Mouse (Mus musculus): Measurements from ENCODE around the gene Phactr3. TPM values are rescaled to one million over a fixed set of nuclear protein-coding genes. Genes with fewer than 3 reads are reported as not detected.
"Not testable (repeated sequence)": the region's sequence is repeated elsewhere in the genome, so short reads cannot be mapped to it uniquely, and the experiment has no call there.

Gene Phactr3
- polyA plus RNA-seq (2014; fragmentation: Nextera tagmentation; extraction: Ambion mirVana): 62.5 and 79.2 TPM in 2 replicates

GRCm38 (mm10) chr2:178118801-178119560 lies at the start of gene Phactr3:
TSS of gene Phactr3 (plus strand) at chr2:178118975.
- peak within 1 kb of the TSS; percentile 49 for H3K9ac ChIP-seq (replicated peaks; ENCODE audit: low read length)
- no peaks in the 10 kb centered on the region for H3K9me3 ChIP-seq (ENCODE audit: control insufficient read depth, low read length)
- under 1% methylated on average over 44 of the region's 45 CpGs for WGBS
- H3K4me2 ChIP-seq (ENCODE audit: low read length): peak within 1 kb of the TSS; percentile 89
- H3K4me3 ChIP-seq (replicated peaks; ENCODE audit: low read depth, low read length): peak within 1 kb of the TSS; percentile 44
- peaks cover 5% of the 10 kb centered on the region; the same call in 1 of the 2 replicates for H3K27me3 ChIP-seq (ENCODE audit: control insufficient read depth, insufficient read depth, low read length)
- H3K27ac ChIP-seq (replicated peaks; ENCODE audit: low read depth, low read length): no peak within 1 kb of the TSS
- peak; percentile 56 for DNase-seq
- H3K4me1 ChIP-seq (ENCODE audit: control insufficient read depth, insufficient read depth, low read length): peaks cover 5% of the 10 kb centered on the region; the same call in 1 of the 2 replicates
- peak; percentile 46; the same call in 1 of the 2 replicates for ATAC-seq (ENCODE audit: low FRiP score, low TSS enrichment)
- no peaks in the 10 kb centered on the region for H3K36me3 ChIP-seq (ENCODE audit: control insufficient read depth, insufficient read depth, low read length)

GRCm38 (mm10) chr2:178078166-178078717 lies 40.5 kb upstream of the Phactr3 start, which contains the start of gene Zfp931:
TSS of gene Zfp931 (minus strand) at chr2:178078476.
- peak within 1 kb of the TSS; percentile 36 for H3K4me3 ChIP-seq (replicated peaks; ENCODE audit: low read depth, low read length)
- ATAC-seq (ENCODE audit: low FRiP score, low TSS enrichment); H3K27me3 ChIP-seq (ENCODE audit: control insufficient read depth, insufficient read depth, low read length); DNase-seq; H3K9ac ChIP-seq (replicated peaks; ENCODE audit: low read length); H3K36me3 ChIP-seq (ENCODE audit: control insufficient read depth, insufficient read depth, low read length); H3K4me1 ChIP-seq (ENCODE audit: control insufficient read depth, insufficient read depth, low read length); H3K27ac ChIP-seq (replicated peaks; ENCODE audit: low read depth, low read length); H3K9me3 ChIP-seq (ENCODE audit: control insufficient read depth, low read length): not testable (repeated sequence)
- no CpG with 5 or more reads among the region's 14 CpGs for WGBS
- H3K4me2 ChIP-seq (ENCODE audit: low read length): peak within 1 kb of the TSS; percentile 48

- Histone ChIP-seq H3K4me1 (ENCODE audit: control insufficient read depth, insufficient read depth, low read length) (no peaks in the 10 kb centered on the region), H3K27me3 (ENCODE audit: control insufficient read depth, insufficient read depth, low read length) (no peaks in the 10 kb centered on the region), H3K4me2 (ENCODE audit: low read length) (no peak overlapping the region), H3K9ac (replicated peaks; ENCODE audit: low read length) (no peak overlapping the region), H3K36me3 (ENCODE audit: control insufficient read depth, insufficient read depth, low read length) (no peaks in the 10 kb centered on the region), H3K27ac (replicated peaks; ENCODE audit: low read depth, low read length) (no peak overlapping the region), H3K9me3 (ENCODE audit: control insufficient read depth, low read length) (no peaks in the 10 kb centered on the region), H3K4me3 (replicated peaks; ENCODE audit: low read depth, low read length) (no peak overlapping the region)
- no peak for ATAC-seq (ENCODE audit: low FRiP score, low TSS enrichment)
- no peak for DNase-seq
These were observed 29.2 kb upstream of the Phactr3 start for GRCm38 (mm10) chr2:178089586-178089985.

GRCm38 (mm10) chr2:178098021-178098420 lies 20.8 kb upstream of the Phactr3 start:
- H3K4me3 ChIP-seq (replicated peaks; ENCODE audit: low read depth, low read length): no peak overlapping the region
- ATAC-seq (ENCODE audit: low FRiP score, low TSS enrichment) (no peak), DNase-seq (peak; percentile 75)
- no peaks in the 10 kb centered on the region for H3K27me3 ChIP-seq (ENCODE audit: control insufficient read depth, insufficient read depth, low read length)
- no peak overlapping the region for H3K27ac ChIP-seq (replicated peaks; ENCODE audit: low read depth, low read length)
- H3K4me2 ChIP-seq (ENCODE audit: low read length): no peak overlapping the region
- 4% methylated on average over 2 of the region's 2 CpGs for WGBS
- H3K36me3 ChIP-seq (ENCODE audit: control insufficient read depth, insufficient read depth, low read length): no peaks in the 10 kb centered on the region
- no peaks in the 10 kb centered on the region for H3K4me1 ChIP-seq (ENCODE audit: control insufficient read depth, insufficient read depth, low read length)
- no peak overlapping the region for H3K9ac ChIP-seq (replicated peaks; ENCODE audit: low read length)
- no peaks in the 10 kb centered on the region for H3K9me3 ChIP-seq (ENCODE audit: control insufficient read depth, low read length)

- DNase-seq (peak; percentile 80), ATAC-seq (ENCODE audit: low FRiP score, low TSS enrichment) (peak; percentile 78)
- WGBS: 15% methylated on average over 7 of the region's 7 CpGs
- Histone ChIP-seq H3K4me2 (ENCODE audit: low read length) (no peak overlapping the region), H3K27me3 (ENCODE audit: control insufficient read depth, insufficient read depth, low read length) (no peaks in the 10 kb centered on the region), H3K4me1 (ENCODE audit: control insufficient read depth, insufficient read depth, low read length) (no peaks in the 10 kb centered on the region), H3K9ac (replicated peaks; ENCODE audit: low read length) (no peak overlapping the region), H3K4me3 (replicated peaks; ENCODE audit: low read depth, low read length) (no peak overlapping the region), H3K9me3 (ENCODE audit: control insufficient read depth, low read length) (no peaks in the 10 kb centered on the region), H3K27ac (replicated peaks; ENCODE audit: low read depth, low read length) (no peak overlapping the region), H3K36me3 (ENCODE audit: control insufficient read depth, insufficient read depth, low read length) (no peaks in the 10 kb centered on the region)
These were observed 16.8 kb upstream of the Phactr3 start for GRCm38 (mm10) chr2:178101957-178102356.

- no peaks in the 10 kb centered on the region for H3K9me3 ChIP-seq (ENCODE audit: control insufficient read depth, low read length)
- WGBS: 22% methylated on average over 12 of the region's 12 CpGs
- peak; percentile 55; the same call in 1 of the 2 replicates for ATAC-seq (ENCODE audit: low FRiP score, low TSS enrichment)
These were observed 829 bp upstream of the Phactr3 start for GRCm38 (mm10) chr2:178117946-178118345.

GRCm38 (mm10) chr2:178119561-178120355 lies 983 bp downstream of the Phactr3 start:
- Histone ChIP-seq H3K4me3 (replicated peaks; ENCODE audit: low read depth, low read length) (peak overlapping the region; percentile 44), H3K27ac (replicated peaks; ENCODE audit: low read depth, low read length) (no peak overlapping the region), H3K4me1 (ENCODE audit: control insufficient read depth, insufficient read depth, low read length) (peaks cover 5% of the 10 kb centered on the region; the same call in 1 of the 2 replicates), H3K9me3 (ENCODE audit: control insufficient read depth, low read length) (no peaks in the 10 kb centered on the region), H3K9ac (replicated peaks; ENCODE audit: low read length) (no peak overlapping the region), H3K27me3 (ENCODE audit: control insufficient read depth, insufficient read depth, low read length) (peaks cover 5% of the 10 kb centered on the region; the same call in 1 of the 2 replicates), H3K4me2 (ENCODE audit: low read length) (peak overlapping the region; percentile 89), H3K36me3 (ENCODE audit: control insufficient read depth, insufficient read depth, low read length) (no peaks in the 10 kb centered on the region)
- 22% methylated on average over 19 of the region's 19 CpGs for WGBS
- DNase-seq: no peak
- ATAC-seq (ENCODE audit: low FRiP score, low TSS enrichment): no peak

More at GRCm38 (mm10) chr2:178117946-178118345, 829 bp upstream of the Phactr3 start:
- peaks cover 5% of the 10 kb centered on the region; the same call in 1 of the 2 replicates for H3K4me1 ChIP-seq (ENCODE audit: control insufficient read depth, insufficient read depth, low read length)
- peak; percentile 86 for DNase-seq
- no peak overlapping the region for H3K27ac ChIP-seq (replicated peaks; ENCODE audit: low read depth, low read length)
- peaks cover 5% of the 10 kb centered on the region; the same call in 1 of the 2 replicates for H3K27me3 ChIP-seq (ENCODE audit: control insufficient read depth, insufficient read depth, low read length)
- H3K9ac ChIP-seq (replicated peaks; ENCODE audit: low read length): no peak overlapping the region
- no peaks in the 10 kb centered on the region for H3K36me3 ChIP-seq (ENCODE audit: control insufficient read depth, insufficient read depth, low read length)
- no peak overlapping the region for H3K4me3 ChIP-seq (replicated peaks; ENCODE audit: low read depth, low read length)
- H3K4me2 ChIP-seq (ENCODE audit: low read length): no peak overlapping the region

- no peak overlapping the region for H3K27ac ChIP-seq (replicated peaks; ENCODE audit: low read depth, low read length)
- no peaks in the 10 kb centered on the region for H3K9me3 ChIP-seq (ENCODE audit: control insufficient read depth, low read length)
- peaks cover 5% of the 10 kb centered on the region; the same call in 1 of the 2 replicates for H3K4me1 ChIP-seq (ENCODE audit: control insufficient read depth, insufficient read depth, low read length)
- H3K27me3 ChIP-seq (ENCODE audit: control insufficient read depth, insufficient read depth, low read length): peaks cover 5% of the 10 kb centered on the region; the same call in 1 of the 2 replicates
- H3K36me3 ChIP-seq (ENCODE audit: control insufficient read depth, insufficient read depth, low read length): no peaks in the 10 kb centered on the region
- DNase-seq (no peak), ATAC-seq (ENCODE audit: low FRiP score, low TSS enrichment) (no peak)
- H3K4me3 ChIP-seq (replicated peaks; ENCODE audit: low read depth, low read length): no peak overlapping the region
- H3K4me2 ChIP-seq (ENCODE audit: low read length): no peak overlapping the region
- no peak overlapping the region for H3K9ac ChIP-seq (replicated peaks; ENCODE audit: low read length)
These were observed 1.5 kb downstream of the Phactr3 start for GRCm38 (mm10) chr2:178120356-178120645.

Measured in midbrain, embryonic 14.5 days (tissue).